Mouse (Mus musculus) embryonic facial prominence, embryonic 13.5 days (tissue): ENCODE data around the gene Gm17606. TPM values are rescaled to one million over a fixed set of nuclear protein-coding genes. Genes with fewer than 3 reads are reported as not detected.
A peak's percentile ranks its signal among the peaks of the same experiment; 100 is the strongest.

Experiments
- ATAC-seq: fragments of 200-750 bp; cut with Nextera tagmentation; 2 replicates; pipeline ENCODE4 v1.8.0; 2017; ENCODE audit warnings: low read depth; ENCODE audit not compliant: insufficient number of reproducible peaks, insufficient read depth, low FRiP score, low TSS enrichment
- H3K27ac ChIP-seq: fragments of 300-500 bp; sonication (generic); 2 replicates; pipeline ENCODE4 v1.5.1; 2015; ENCODE audit warnings: moderate library complexity, mild to moderate bottlenecking, inconsistent platforms
- H3K27me3 ChIP-seq: fragments of 300-500 bp; sonication (generic); 2 replicates; pipeline ENCODE4 v1.6.1; 2015; ENCODE audit warnings: mild to moderate bottlenecking, inconsistent platforms
- H3K36me3 ChIP-seq: fragments of 300-500 bp; sonication (generic); 2 replicates; pipeline ENCODE4 v1.6.1; 2015; ENCODE audit warnings: mild to moderate bottlenecking, inconsistent platforms
- H3K4me1 ChIP-seq: fragments of 300-500 bp; sonication (generic); 2 replicates; pipeline ENCODE4 v1.6.1; 2015; ENCODE audit warnings: inconsistent platforms
- H3K4me2 ChIP-seq: fragments of 300-500 bp; sonication (generic); 2 replicates; pipeline ENCODE4 v1.6.1; 2015; ENCODE audit warnings: moderate library complexity, mild to moderate bottlenecking, inconsistent platforms
- H3K4me3 ChIP-seq: fragments of 300-500 bp; sonication (generic); 2 replicates; pipeline ENCODE4 v1.5.1; 2015; ENCODE audit warnings: mild to moderate bottlenecking, inconsistent platforms
- H3K9ac ChIP-seq: fragments of 300-500 bp; sonication (generic); 2 replicates; pipeline ENCODE4 v1.6.1; 2015; ENCODE audit warnings: mild to moderate bottlenecking, inconsistent platforms
- H3K9me3 ChIP-seq: fragments of 300-500 bp; sonication (generic); 2 replicates; pipeline ENCODE4 v1.6.1; 2016; ENCODE audit warnings: inconsistent platforms
- WGBS: fragments of 180-500 bp; shearing (Covaris S2); methylation state at CpG from one replicate; pipeline ENCODE4 v1.1.7; 2015; ENCODE audit warnings: mixed read lengths; 5-methylcytosine and 5-hydroxymethylcytosine counted together
- polyA plus RNA-seq: library from polyadenylated mRNA; unstranded; fragments of >200 nt; fragmentation: Nextera tagmentation; extraction: Ambion mirVana; gene quantifications from 2 replicates; pipeline ENCODE4 v1.2.1, GENCODE M21; 2015

Gm17606 gene
- not detected in 2 replicates for polyA plus RNA-seq

DNA sequence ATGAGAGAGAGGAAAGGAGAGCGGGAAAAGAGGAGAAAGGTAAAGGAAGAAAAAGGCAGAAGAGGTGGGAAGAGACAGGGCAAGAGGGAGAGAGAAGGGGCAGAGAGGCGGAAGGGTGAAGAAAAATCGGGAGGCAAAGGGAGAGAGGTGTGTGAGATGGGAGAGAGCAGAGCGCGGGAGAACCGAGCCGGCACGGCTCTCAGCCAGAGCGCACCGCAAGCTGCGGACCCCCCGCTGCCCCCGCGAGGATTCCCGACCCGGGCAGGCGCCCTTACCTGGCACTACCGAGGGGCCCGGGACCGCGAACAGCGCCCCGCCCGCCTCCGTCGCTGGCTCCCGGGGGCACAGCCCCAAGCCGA, at the start of gene Gm17606:
Gm17606 (plus strand) TSS at position 7 of the 359 bp plus-strand sequence.
- Histone ChIP-seq H3K36me3 (peaks cover 72% of the 10 kb centered on the region), H3K4me1 (peaks cover 16% of the 10 kb centered on the region), H3K27ac (peak within 1 kb of the TSS; percentile 78), H3K9ac (peak within 1 kb of the TSS; percentile 90), H3K4me3 (peak within 1 kb of the TSS; percentile 75), H3K9me3 (no peaks in the 10 kb centered on the region), H3K4me2 (peak within 1 kb of the TSS; percentile 73), H3K27me3 (no peaks in the 10 kb centered on the region)
- WGBS, result 1% methylated on average over 28 of the region's 28 CpGs
- no peak for ATAC-seq

DNA sequence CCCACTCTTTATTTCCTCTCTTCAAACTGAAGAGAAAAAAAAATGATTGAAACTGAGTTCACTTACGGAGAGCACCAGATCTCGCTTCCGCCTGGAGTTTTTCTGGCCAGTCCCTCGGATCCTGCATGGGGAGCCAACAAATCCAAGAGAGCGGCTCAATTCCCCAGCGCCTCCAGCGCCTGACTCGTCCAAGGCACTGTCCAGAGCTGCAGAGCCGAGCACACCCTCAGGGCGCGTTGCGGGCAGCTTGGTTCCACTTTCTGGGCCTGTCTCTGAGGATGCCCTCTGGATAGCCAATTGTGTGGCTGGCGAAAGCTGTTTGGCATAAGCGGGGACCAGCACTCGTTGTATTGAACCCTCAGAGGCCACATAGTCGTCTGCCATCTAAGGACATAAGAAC, 49.7 kb upstream of the Gm17606 start:
- H3K36me3 ChIP-seq, result peaks cover 44% of the 10 kb centered on the region

DNA sequence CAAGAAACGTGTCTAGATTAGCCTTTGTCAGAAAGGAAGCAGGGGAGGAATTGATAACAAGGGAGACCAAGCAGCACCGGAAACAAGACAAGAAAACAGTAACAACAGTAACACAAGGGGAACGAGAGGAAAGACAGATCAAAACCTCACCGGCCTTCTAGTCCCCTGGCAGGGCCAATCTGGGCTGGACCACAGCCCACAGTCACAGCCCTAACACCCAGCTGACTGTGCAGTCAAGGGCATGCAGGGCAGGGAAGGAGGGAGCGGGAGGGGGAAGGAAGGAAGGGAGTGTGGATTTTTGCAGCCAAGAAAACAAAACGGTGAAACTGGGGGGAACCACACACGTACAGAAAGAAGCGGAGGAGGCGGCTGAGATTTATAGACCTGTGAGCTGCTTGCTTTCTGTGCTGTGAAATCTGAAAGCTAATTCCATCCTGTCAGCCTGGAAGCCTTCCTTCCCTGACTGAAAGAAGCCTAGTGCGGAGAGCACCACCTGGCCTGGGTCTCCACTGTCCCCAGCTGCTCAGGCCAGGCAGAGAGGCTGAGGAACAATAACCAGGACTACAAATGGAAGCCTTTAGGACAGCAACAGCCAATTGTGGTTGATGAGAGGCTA, 48.3 kb upstream of the Gm17606 start:
- no peak for ATAC-seq
- Histone ChIP-seq H3K27ac (no peak overlapping the region), H3K9ac (no peak overlapping the region)

More for the DNA sequence above, 49.7 kb upstream of the Gm17606 start:
- Histone ChIP-seq H3K4me2 (no peak overlapping the region), H3K27ac (no peak overlapping the region), H3K27me3 (no peaks in the 10 kb centered on the region), H3K4me3 (no peak overlapping the region), H3K9ac (no peak overlapping the region), H3K4me1 (0 out of 2 replicates have a peak, but pooled peaks cover 2% of the 10 kb centered on the region), H3K9me3 (peaks cover 4% of the 10 kb centered on the region; the same call in 1 of the 2 replicates)
- no peak for ATAC-seq
- WGBS, result 88% methylated on average over 16 of the region's 16 CpGs

DNA sequence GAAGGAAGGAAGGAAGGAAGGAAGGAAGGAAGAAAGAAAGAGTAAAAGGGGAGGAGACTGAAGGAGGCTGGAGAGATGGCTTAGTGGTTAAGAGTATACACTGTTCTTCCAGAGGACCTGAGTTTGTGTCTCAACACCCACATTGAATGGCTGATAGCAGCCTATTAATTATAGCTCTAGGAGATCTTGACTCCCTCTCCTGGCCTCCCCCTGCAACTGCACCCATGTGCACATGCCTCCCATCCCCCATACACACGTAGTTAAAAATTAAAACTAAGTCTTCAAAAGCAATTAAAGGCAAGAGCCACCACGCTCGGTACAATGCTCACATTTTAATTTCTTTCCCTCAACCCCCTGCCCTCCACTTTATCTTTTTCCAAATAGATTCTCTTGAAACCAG, 46.7 kb upstream of the Gm17606 start:
- Histone ChIP-seq H3K4me2 (no peak overlapping the region), H3K27me3 (no peaks in the 10 kb centered on the region), H3K27ac (no peak overlapping the region), H3K9me3 (peaks cover 4% of the 10 kb centered on the region; the same call in 1 of the 2 replicates), H3K9ac (no peak overlapping the region), H3K4me1 (0 out of 2 replicates have a peak, but pooled peaks cover 2% of the 10 kb centered on the region), H3K36me3 (peaks cover 54% of the 10 kb centered on the region), H3K4me3 (no peak overlapping the region)
- ATAC-seq, result no peak
- WGBS, result 85% methylated on average over 3 of the region's 3 CpGs

More for the DNA sequence above, 48.3 kb upstream of the Gm17606 start:
- H3K4me2 ChIP-seq, result no peak overlapping the region
- no peak overlapping the region for H3K4me3 ChIP-seq
- no peaks in the 10 kb centered on the region for H3K27me3 ChIP-seq
- H3K36me3 ChIP-seq, result peaks cover 50% of the 10 kb centered on the region
- WGBS, result 74% methylated on average over 10 of the region's 10 CpGs
- 0 out of 2 replicates have a peak, but pooled peaks cover 2% of the 10 kb centered on the region for H3K4me1 ChIP-seq
- peaks cover 4% of the 10 kb centered on the region; the same call in 1 of the 2 replicates for H3K9me3 ChIP-seq

DNA sequence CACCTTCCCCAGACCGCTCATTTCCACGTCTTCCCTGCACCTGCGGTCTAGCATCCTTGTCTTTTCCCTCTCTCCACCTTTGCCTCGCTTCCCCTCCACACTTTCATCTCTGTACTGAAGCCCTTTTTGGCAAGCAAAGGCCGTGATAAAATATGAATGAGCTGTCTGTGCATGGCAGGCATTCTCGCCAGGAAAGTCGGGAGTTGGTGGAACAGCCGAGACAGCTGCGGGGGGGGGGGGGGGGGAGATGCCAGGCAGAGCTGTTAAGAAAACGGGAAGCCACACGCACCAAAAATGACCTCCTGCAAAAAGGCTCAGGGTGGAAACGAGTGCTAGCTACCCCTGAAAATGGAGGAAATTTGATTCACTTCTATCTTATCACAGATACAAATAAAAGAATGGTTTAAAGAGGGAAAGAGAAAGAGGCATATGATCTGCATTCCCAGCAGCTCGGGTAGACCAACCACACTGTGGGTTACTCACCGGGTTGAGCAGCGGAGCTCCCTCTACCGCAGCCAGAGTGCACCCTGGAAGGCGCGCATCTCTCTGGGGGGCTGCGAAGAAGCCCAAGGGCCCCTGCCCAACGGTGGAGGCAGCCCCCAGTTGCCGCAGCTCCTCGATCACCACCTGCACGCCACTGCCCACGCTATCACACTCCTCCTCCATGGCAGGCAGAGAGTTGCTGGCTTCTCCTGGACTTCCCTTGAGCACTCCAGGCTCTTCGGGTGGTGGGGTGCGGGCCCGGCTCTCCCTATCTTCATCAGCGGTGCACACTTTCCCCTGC, 45.9 kb upstream of the Gm17606 start:
- peaks cover 4% of the 10 kb centered on the region; the same call in 1 of the 2 replicates for H3K9me3 ChIP-seq
- no peak overlapping the region for H3K9ac ChIP-seq
- 70% methylated on average over 28 of the region's 28 CpGs for WGBS
- 0 out of 2 replicates have a peak, but pooled peaks cover 2% of the 10 kb centered on the region for H3K4me1 ChIP-seq
- H3K27me3 ChIP-seq, result no peaks in the 10 kb centered on the region
- H3K4me2 ChIP-seq, result no peak overlapping the region
- no peak overlapping the region for H3K27ac ChIP-seq
- H3K36me3 ChIP-seq, result peaks cover 61% of the 10 kb centered on the region
- ATAC-seq, result no peak
- H3K4me3 ChIP-seq, result no peak overlapping the region

DNA sequence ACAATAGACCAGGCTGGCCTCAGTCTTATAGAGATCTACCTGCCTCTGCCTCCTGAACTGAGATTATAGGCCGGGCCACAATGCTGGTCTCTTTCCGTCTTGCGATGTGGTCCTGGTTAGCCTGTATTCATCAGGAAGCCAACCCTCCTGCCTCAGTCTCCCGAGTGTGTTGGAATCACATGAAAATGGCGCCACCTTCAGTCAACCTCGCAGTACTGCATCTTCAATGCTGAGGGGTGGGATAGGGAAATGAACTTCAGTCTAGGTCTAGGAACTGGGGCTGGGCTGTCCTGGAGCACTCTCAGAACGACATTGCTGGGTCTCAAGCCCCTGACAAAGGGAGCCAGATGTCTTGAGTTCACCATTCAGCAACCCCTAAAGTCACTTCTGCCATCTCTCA, 43.7 kb upstream of the Gm17606 start:
- 82% methylated on average over 7 of the region's 7 CpGs for WGBS

DNA sequence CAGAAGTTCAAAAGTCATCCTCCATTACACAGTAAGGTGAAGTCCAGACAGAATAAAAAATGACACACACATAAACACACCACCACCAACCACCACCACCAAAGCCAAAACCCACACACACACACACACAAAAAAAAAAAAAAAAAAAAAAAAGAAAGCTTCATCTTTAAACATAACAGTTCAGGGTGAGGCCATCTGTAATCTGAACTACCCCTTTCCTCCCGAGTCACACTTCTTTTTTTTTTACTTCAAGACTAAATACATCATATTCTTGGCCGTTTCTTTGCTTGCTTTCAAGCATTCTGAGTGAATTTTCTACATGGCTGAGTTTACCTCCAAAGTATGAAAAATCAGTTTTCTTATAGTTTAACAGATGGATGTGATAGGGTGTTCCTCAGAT, 39.2 kb upstream of the Gm17606 start:
- Histone ChIP-seq H3K27ac (no peak overlapping the region), H3K36me3 (peaks cover 19% of the 10 kb centered on the region), H3K9ac (no peak overlapping the region), H3K27me3 (no peaks in the 10 kb centered on the region), H3K9me3 (no peaks in the 10 kb centered on the region), H3K4me1 (peaks cover 19% of the 10 kb centered on the region), H3K4me3 (no peak overlapping the region), H3K4me2 (no peak overlapping the region)
- ATAC-seq, result no peak
- 52% methylated on average over 2 of the region's 2 CpGs for WGBS

More for the DNA sequence above, 43.7 kb upstream of the Gm17606 start:
- Histone ChIP-seq H3K4me1 (peaks cover 3% of the 10 kb centered on the region; the same call in 1 of the 2 replicates), H3K27me3 (no peaks in the 10 kb centered on the region), H3K27ac (no peak overlapping the region), H3K4me2 (no peak overlapping the region), H3K36me3 (peaks cover 44% of the 10 kb centered on the region), H3K9ac (no peak overlapping the region), H3K4me3 (no peak overlapping the region), H3K9me3 (peaks cover 4% of the 10 kb centered on the region; the same call in 1 of the 2 replicates)
- ATAC-seq, result no peak

DNA sequence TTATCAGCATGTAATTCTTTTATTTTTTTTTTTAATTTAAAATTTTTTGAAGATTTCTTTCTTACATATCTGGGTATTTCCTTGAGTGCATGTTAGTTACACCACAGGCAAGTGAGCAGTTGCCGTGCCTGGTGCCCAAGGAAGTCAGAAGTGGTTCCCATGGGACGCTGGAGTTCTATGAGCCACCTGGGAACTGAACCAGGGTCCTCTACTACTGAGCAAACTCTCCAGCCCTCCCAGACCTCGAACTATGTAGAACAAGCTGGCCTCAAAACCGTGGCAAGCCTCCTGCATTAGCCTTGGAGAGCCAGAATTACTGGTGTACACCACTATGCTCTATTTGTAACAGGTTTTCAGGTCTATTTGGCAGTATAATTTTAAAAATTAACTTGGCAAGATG, 38.1 kb upstream of the Gm17606 start:
- ATAC-seq, result no peak
- H3K9me3 ChIP-seq, result no peaks in the 10 kb centered on the region
- peaks cover 19% of the 10 kb centered on the region for H3K4me1 ChIP-seq
- H3K4me2 ChIP-seq, result peak overlapping the region; percentile 56
- 37% methylated on average over 4 of the region's 4 CpGs for WGBS
- no peaks in the 10 kb centered on the region for H3K27me3 ChIP-seq
- peaks cover 12% of the 10 kb centered on the region for H3K36me3 ChIP-seq
- H3K4me3 ChIP-seq, result peak overlapping the region; percentile 63
- peak overlapping the region; percentile 94 for H3K27ac ChIP-seq
- peak overlapping the region; percentile 83 for H3K9ac ChIP-seq

DNA sequence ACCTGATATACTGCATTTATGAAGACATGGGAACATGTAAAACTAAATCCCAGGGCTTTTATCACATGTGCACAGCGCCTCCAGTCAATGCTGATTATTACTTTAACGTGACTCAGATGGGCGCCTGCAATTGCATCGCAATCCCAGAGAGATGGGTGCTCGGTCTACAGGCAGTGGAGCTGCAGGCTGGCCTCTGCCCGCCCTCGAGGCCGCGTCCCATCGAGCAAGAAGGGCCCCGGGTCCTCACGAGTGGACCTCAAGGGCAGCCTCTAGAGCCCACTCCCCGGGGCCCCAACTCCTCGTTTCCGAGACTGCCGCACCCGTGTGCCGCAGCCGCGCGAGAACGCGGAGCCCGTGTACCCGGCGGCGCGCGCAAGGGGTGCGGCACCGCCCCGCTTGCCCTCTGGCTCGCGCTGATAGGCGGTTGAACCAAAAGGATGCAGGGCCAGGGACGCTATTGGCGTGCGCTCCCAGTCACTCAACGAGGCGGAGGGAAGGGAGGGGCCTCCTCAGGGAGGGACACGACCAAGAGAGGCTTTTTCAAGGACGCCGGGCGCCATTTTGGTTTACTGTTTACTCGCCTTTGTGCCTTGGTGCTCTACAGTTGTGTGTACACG, 37.6 kb upstream of the Gm17606 start:
- Histone ChIP-seq H3K36me3 (peaks cover 12% of the 10 kb centered on the region), H3K27me3 (no peaks in the 10 kb centered on the region), H3K4me2 (peak overlapping the region; percentile 56), H3K4me1 (peaks cover 19% of the 10 kb centered on the region), H3K4me3 (peak overlapping the region; percentile 63), H3K9ac (peak overlapping the region; percentile 83), H3K27ac (peak overlapping the region; percentile 94), H3K9me3 (no peaks in the 10 kb centered on the region)
- WGBS, result under 1% methylated on average over 46 of the region's 46 CpGs
- peak; percentile 98 for ATAC-seq

DNA sequence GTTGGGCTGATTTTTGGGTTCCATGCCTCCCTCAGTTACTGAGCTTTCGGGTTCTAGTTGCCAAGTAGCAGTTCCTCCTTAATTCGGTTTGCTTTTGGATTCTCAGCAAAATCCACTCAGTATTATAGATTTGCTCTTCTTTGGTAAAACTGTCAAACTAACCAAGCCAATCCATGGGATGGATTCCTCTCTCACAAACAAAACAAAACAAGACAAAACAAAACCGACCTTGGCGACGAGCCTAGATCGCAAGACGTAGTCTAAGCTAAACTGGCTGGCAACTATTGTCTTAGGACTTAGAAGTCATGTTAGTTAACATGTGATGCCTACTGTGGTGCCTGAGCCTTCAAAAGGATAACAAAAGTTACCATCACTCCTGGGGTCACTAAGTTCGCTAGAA, 37.1 kb upstream of the Gm17606 start:
- Histone ChIP-seq H3K4me2 (peak overlapping the region; percentile 56), H3K27me3 (no peaks in the 10 kb centered on the region), H3K9me3 (no peaks in the 10 kb centered on the region), H3K27ac (peak overlapping the region; percentile 94), H3K9ac (no peak overlapping the region), H3K4me3 (peak overlapping the region; percentile 63), H3K36me3 (peaks cover 11% of the 10 kb centered on the region), H3K4me1 (peaks cover 19% of the 10 kb centered on the region)
- WGBS, result 83% methylated on average over 8 of the region's 8 CpGs
- ATAC-seq, result no peak

DNA sequence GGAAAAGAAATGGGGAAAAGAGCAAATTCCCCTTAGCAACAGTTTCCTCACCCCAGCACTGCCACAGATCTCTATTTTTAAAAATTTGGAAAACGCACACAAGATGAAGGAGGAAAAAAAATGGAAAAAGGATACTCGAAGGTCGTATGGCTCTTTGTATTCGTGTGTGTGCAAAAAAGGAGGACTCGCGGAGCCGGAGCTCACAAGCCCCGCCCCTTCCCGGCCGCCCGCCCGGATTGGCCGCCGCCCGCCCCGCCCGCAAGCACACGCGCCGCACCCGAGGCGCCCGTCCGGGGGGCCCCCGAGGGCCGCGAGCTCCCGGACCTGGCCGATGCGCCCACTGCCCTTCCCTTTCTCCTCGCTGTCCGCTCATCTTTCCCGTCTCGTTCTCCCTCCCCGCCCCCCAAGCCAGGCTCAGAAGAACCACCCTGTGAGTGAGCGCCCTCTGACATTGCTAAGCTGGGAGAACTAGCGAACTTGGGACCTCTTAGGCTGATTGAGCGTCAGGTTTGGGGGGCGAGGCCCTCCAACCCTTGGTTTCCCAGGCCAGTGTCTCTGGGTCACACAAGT, 34.9 kb upstream of the Gm17606 start, which contains the start of gene 4931414P19Rik:
4931414P19Rik (minus strand) TSS at position 242 of the 570 bp plus-strand sequence.
- H3K9me3 ChIP-seq, result no peaks in the 10 kb centered on the region
- H3K36me3 ChIP-seq, result peaks cover 5% of the 10 kb centered on the region; the same call in 1 of the 2 replicates
- H3K27ac ChIP-seq, result peak within 1 kb of the TSS; percentile 82
- under 1% methylated on average over 36 of the region's 39 CpGs for WGBS
- H3K27me3 ChIP-seq, result no peaks in the 10 kb centered on the region
- H3K9ac ChIP-seq, result peak within 1 kb of the TSS; percentile 76
- peak within 1 kb of the TSS; percentile 54 for H3K4me3 ChIP-seq
- peak within 1 kb of the TSS; percentile 63 for H3K4me2 ChIP-seq
- peaks cover 19% of the 10 kb centered on the region for H3K4me1 ChIP-seq
- ATAC-seq, result peak; percentile 48
